Mouse (Mus musculus) hindbrain, embryonic 16.5 days (tissue): ENCODE results near the gene Pdhx. TPM values are rescaled to one million over a fixed set of nuclear protein-coding genes. Genes with fewer than 3 reads are reported as not detected.

Experiments
- ATAC-seq: fragments of 200-750 bp; cut with Nextera tagmentation; 2 replicates; pipeline ENCODE4 v1.8.0; 2017; ENCODE audit warnings: moderate TSS enrichment, moderate library complexity
- H3K27ac ChIP-seq: fragments of 300-500 bp; sonication (generic); 2 replicates; pipeline ENCODE4 v1.5.1; 2014; ENCODE audit warnings: low read depth, mild to moderate bottlenecking, control low read depth, low read length, moderate library complexity
- H3K27me3 ChIP-seq: fragments of 300-500 bp; sonication (generic); replicated peaks from 2 replicates; pipeline ENCODE4 v1.6.1; 2014; ENCODE audit warnings: low read length; ENCODE audit not compliant: control insufficient read depth, insufficient read depth
- H3K36me3 ChIP-seq: fragments of 300-500 bp; sonication (generic); 2 replicates; pipeline ENCODE4 v1.6.1; 2014; ENCODE audit warnings: mild to moderate bottlenecking, low read length, moderate library complexity, mixed read lengths; ENCODE audit not compliant: control insufficient read depth, insufficient read depth
- H3K4me1 ChIP-seq: fragments of 300-500 bp; sonication (generic); 2 replicates; pipeline ENCODE4 v1.6.1; 2014; ENCODE audit warnings: low read depth, low read length; ENCODE audit not compliant: control insufficient read depth, insufficient read depth
- H3K4me2 ChIP-seq: fragments of 300-500 bp; sonication (generic); 2 replicates; pipeline ENCODE4 v1.6.1; 2014; ENCODE audit warnings: mild to moderate bottlenecking, low read length, control low read depth, moderate library complexity
- H3K4me3 ChIP-seq: fragments of 300-500 bp; sonication (generic); 2 replicates; pipeline ENCODE4 v1.5.1; 2014; ENCODE audit warnings: mild to moderate bottlenecking, low read length, control low read depth, moderate library complexity
- H3K9ac ChIP-seq: fragments of 300-500 bp; sonication (generic); 2 replicates; pipeline ENCODE4 v1.6.1; 2014; ENCODE audit warnings: low read depth, mild to moderate bottlenecking, control low read depth, low read length, moderate library complexity
- H3K9me3 ChIP-seq: fragments of 300-500 bp; sonication (generic); 2 replicates; pipeline ENCODE4 v1.6.1; 2014; ENCODE audit warnings: mild to moderate bottlenecking, low read length, moderate library complexity; ENCODE audit not compliant: control insufficient read depth
- WGBS: fragments of 180-500 bp; shearing (Covaris S2); extraction: QIAGEN DNeasy Blood & Tissue Kit; methylation state at CpG from one replicate; pipeline ENCODE4 v1.1.7; 2014; 5-methylcytosine and 5-hydroxymethylcytosine counted together
- polyA plus RNA-seq: library from polyadenylated mRNA; unstranded; fragments of >200 nt; fragmentation: Nextera tagmentation; extraction: Ambion mirVana; gene quantifications from 2 replicates; pipeline ENCODE4 v1.2.1, GENCODE M21; 2015

Pdhx gene
- 73.7 and 78.3 TPM in 2 replicates for polyA plus RNA-seq

- H3K27me3 ChIP-seq: no peaks in the 10 kb centered on the region
- peak within 1 kb of the TSS; percentile 87 for H3K9ac ChIP-seq
- H3K4me1 ChIP-seq: peaks cover 20% of the 10 kb centered on the region
- H3K9me3 ChIP-seq: no peaks in the 10 kb centered on the region
- peak within 1 kb of the TSS; percentile 87 for H3K4me3 ChIP-seq
- WGBS: under 1% methylated on average over 54 of the region's 55 CpGs
- H3K4me2 ChIP-seq: peak within 1 kb of the TSS; percentile 74
- H3K27ac ChIP-seq: peak within 1 kb of the TSS; percentile 92
- peak; percentile 100 for ATAC-seq
- H3K36me3 ChIP-seq: no peaks in the 10 kb centered on the region
Observed at GRCm38 (mm10) chr2:103073219-103073982, at the start of gene Pdhx, which contains the start of gene Apip. Pdhx (minus strand) TSS chr2:103073513. Apip (plus strand) TSS chr2:103073675.

- WGBS: 75% methylated on average over 7 of the region's 7 CpGs
Observed at GRCm38 (mm10) chr2:103119197-103119854, 46.0 kb upstream of the Pdhx start.

GRCm38 (mm10) chr2:103118324-103119196 lies 45.2 kb upstream of the Pdhx start:
- Histone ChIP-seq H3K9me3 (no peaks in the 10 kb centered on the region), H3K9ac (no peak overlapping the region), H3K4me3 (no peak overlapping the region), H3K27me3 (no peaks in the 10 kb centered on the region), H3K4me2 (no peak overlapping the region), H3K27ac (no peak overlapping the region), H3K4me1 (peaks cover 2% of the 10 kb centered on the region; the same call in 1 of the 2 replicates), H3K36me3 (no peaks in the 10 kb centered on the region)
- 56% methylated on average over 6 of the region's 6 CpGs for WGBS
- 0 out of 2 replicates have a peak, but pooled peaks have one; percentile 30 for ATAC-seq

More at GRCm38 (mm10) chr2:103119197-103119854, 46.0 kb upstream of the Pdhx start:
- Histone ChIP-seq H3K36me3 (no peaks in the 10 kb centered on the region), H3K27ac (no peak overlapping the region), H3K27me3 (no peaks in the 10 kb centered on the region), H3K9me3 (no peaks in the 10 kb centered on the region), H3K4me2 (no peak overlapping the region), H3K9ac (no peak overlapping the region), H3K4me1 (peaks cover 2% of the 10 kb centered on the region; the same call in 1 of the 2 replicates), H3K4me3 (no peak overlapping the region)
- no peak for ATAC-seq

- no peak overlapping the region for H3K4me3 ChIP-seq
- WGBS: 73% methylated on average over 5 of the region's 5 CpGs
- no peak overlapping the region for H3K4me2 ChIP-seq
- no peaks in the 10 kb centered on the region for H3K9me3 ChIP-seq
- H3K4me1 ChIP-seq: peaks cover 2% of the 10 kb centered on the region; the same call in 1 of the 2 replicates
- H3K27me3 ChIP-seq: no peaks in the 10 kb centered on the region
- ATAC-seq: no peak
- no peak overlapping the region for H3K27ac ChIP-seq
- H3K36me3 ChIP-seq: no peaks in the 10 kb centered on the region
- H3K9ac ChIP-seq: no peak overlapping the region
Observed at GRCm38 (mm10) chr2:103117212-103117611, 43.9 kb upstream of the Pdhx start.

GRCm38 (mm10) chr2:103111669-103112068 lies 38.4 kb upstream of the Pdhx start:
- Histone ChIP-seq H3K27me3 (no peaks in the 10 kb centered on the region), H3K36me3 (no peaks in the 10 kb centered on the region), H3K27ac (no peak overlapping the region), H3K9ac (no peak overlapping the region), H3K9me3 (no peaks in the 10 kb centered on the region; the same call in 1 of the 2 replicates), H3K4me2 (no peak overlapping the region), H3K4me1 (no peaks in the 10 kb centered on the region), H3K4me3 (no peak overlapping the region)
- 66% methylated on average over 8 of the region's 8 CpGs for WGBS
- ATAC-seq: no peak

- H3K36me3 ChIP-seq: no peaks in the 10 kb centered on the region
- no peak overlapping the region for H3K27ac ChIP-seq
- H3K27me3 ChIP-seq: no peaks in the 10 kb centered on the region
- no peak for ATAC-seq
- H3K4me1 ChIP-seq: no peaks in the 10 kb centered on the region
- WGBS: 81% methylated on average over 2 of the region's 2 CpGs
- no peaks in the 10 kb centered on the region; the same call in 1 of the 2 replicates for H3K9me3 ChIP-seq
- no peak overlapping the region for H3K9ac ChIP-seq
- H3K4me3 ChIP-seq: no peak overlapping the region
- no peak overlapping the region for H3K4me2 ChIP-seq
Observed at GRCm38 (mm10) chr2:103106172-103106571, 32.9 kb upstream of the Pdhx start.

- H3K4me1 ChIP-seq: no peaks in the 10 kb centered on the region
- no peaks in the 10 kb centered on the region for H3K9me3 ChIP-seq
- H3K27me3 ChIP-seq: no peaks in the 10 kb centered on the region
- no peak overlapping the region for H3K27ac ChIP-seq
- no peak overlapping the region for H3K4me3 ChIP-seq
- no peak overlapping the region for H3K9ac ChIP-seq
- WGBS: 76% methylated on average over 5 of the region's 5 CpGs
- no peaks in the 10 kb centered on the region for H3K36me3 ChIP-seq
- no peak for ATAC-seq
- no peak overlapping the region for H3K4me2 ChIP-seq
Observed at GRCm38 (mm10) chr2:103102595-103102994, 29.3 kb upstream of the Pdhx start.

GRCm38 (mm10) chr2:103089521-103089920 lies 16.2 kb upstream of the Pdhx start:
- WGBS: 44% methylated on average over 6 of the region's 6 CpGs
- no peaks in the 10 kb centered on the region for H3K27me3 ChIP-seq
- no peaks in the 10 kb centered on the region for H3K9me3 ChIP-seq
- H3K4me3 ChIP-seq: no peak overlapping the region
- no peak overlapping the region for H3K27ac ChIP-seq
- no peak for ATAC-seq
- no peaks in the 10 kb centered on the region for H3K4me1 ChIP-seq
- no peak overlapping the region for H3K9ac ChIP-seq
- H3K4me2 ChIP-seq: no peak overlapping the region
- peaks cover 13% of the 10 kb centered on the region for H3K36me3 ChIP-seq
